Mouse (Mus musculus): Measurements from ENCODE around the gene Crispld2.

DNA sequence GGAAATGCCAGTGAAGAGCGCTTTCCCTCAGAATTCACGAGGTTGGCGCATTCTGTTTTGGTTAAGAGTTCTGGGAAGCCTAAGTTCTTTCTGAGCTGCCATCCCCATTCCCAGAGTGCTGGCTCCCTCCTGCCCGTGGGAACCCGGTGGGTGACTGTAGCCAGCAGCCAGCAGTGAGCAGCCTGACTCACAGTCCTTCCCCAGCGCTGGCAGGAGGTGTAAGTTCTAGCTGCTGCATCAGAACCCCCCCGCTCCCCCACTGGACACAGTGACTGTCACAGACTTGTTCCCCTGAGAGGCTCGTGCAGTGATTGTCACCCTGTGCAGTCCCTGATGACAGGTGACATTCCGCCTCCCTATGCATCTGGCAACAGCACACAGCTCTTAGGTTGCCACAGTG lies 22.1 kb upstream of the Crispld2 start:
- TF ChIP-seq POLR2A (IDR thresholded peaks at IDR 0.05; ENCODE audit: low read depth, low read length) (no peak), CTCF (IDR thresholded peaks at IDR 0.05; ENCODE audit: extremely low read depth, insufficient read depth, insufficient read length, insufficient replicate concordance) (no peak)
